Mouse (Mus musculus) urinary bladder, postnatal 4 days (tissue): ENCODE measurements at regions not wholly inside any gene's neighbourhood (a gene's known extent, or its start where the extent isn't known, plus 50 kb on each side); places are given as distances from the start of the nearest gene placed in this dataset.

Experiments
- DNase-seq, 2 experiments: peaks; one replicate each; pipeline ENCODE4 v3.0.0; 2021 to 2022; ENCODE audit warnings: low spot score in 2 of 2

GRCm38 (mm10) chr15:67743332-67743731 is 1242.6 kb upstream of the Lrrc6 start:
- DNase-seq: no peak

DNA sequence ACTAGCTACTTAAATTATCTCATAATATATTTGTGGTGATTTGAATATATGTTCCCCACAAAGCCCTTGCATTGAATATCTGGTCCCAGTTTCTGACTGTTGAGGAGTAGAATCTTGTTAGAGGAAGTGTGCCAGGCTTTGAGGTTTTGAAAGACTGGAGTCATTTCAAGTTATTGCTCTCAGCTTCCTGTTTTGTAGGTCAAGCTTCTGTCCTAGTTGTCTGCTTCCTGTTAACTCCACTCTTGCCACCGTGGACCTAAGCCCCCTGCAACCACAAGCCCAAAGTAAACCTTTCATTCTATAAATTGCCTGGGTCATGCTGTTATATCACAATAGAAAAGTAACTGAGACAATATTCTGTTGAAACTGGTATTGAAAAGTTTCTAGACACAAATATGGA is 1232.3 kb upstream of the Lrrc6 start:
- DNase-seq: no peak

GRCm38 (mm10) chr15:67729492-67729891 is 1228.8 kb upstream of the Lrrc6 start:
- no peak for DNase-seq

- DNase-seq: no peak
These were observed 1224.5 kb upstream of the Lrrc6 start for GRCm38 (mm10) chr15:67725239-67725638.

DNA sequence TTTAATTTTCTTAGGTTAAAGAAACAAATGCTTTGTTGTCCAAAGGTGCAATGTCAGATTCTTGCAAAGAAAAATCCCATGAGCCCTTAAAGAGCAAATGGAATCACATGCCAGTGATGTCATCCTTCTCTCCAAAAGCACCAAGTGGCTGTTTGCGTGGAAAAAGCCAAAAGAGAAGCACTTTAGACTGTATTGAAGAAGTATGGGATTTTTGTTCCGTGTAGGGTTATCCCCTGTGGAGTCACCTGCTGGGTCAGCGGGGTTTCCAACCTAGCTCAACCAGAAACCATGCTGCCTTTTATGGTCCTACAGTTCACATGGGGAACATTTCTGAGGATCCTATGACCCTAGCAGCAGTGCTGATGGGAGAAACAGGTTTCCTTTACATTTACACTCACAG is 1213.5 kb upstream of the Lrrc6 start:
- DNase-seq: no peak

GRCm38 (mm10) chr15:67686140-67686539 is 1185.4 kb upstream of the Lrrc6 start:
- DNase-seq: no peak

DNA sequence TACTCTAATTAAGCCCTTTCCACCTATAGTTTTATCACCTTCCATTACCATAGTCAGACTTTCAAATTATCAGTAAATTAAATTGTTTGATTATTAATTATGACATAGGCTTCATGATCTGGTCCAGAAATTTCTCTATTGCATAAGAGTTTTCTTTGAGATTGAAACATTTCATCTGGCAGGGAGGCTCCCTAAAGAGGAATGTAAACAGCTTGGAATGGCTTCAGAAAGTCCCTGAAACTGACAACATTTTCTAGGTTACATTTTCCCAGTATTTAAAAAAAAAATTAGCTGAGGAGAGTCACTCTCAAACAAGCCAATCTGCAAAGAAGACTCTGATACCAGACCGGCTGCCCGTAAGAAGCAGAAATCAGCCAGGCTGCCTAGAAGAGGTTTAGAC is 1172.6 kb upstream of the Lrrc6 start:
- DNase-seq: no peak

DNA sequence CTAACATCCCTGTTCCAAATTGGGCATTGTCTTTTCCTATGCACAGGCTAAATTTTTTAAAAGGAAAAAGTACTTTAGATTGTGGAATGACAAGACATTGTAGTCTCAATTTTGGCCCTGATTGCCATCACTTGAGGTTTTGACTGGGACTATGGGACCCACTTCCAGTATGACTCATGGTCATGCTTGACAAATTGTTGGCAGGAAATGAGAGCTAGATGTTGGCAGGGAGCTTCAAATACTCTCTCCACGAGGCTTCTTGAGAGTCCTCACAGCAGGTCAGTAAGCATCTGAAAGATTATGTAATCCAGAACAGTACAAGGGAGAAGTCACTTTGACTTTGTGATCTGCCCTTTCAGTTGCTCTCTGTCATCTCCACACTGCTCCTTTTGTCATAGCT is 1135.4 kb upstream of the Lrrc6 start:
- DNase-seq: no peak

GRCm38 (mm10) chr15:67626704-67627287 is 1126.1 kb upstream of the Lrrc6 start:
- DNase-seq: no peak

- DNase-seq: no peak
These were observed 1111.2 kb upstream of the Lrrc6 start for GRCm38 (mm10) chr15:67611896-67612295.

DNA sequence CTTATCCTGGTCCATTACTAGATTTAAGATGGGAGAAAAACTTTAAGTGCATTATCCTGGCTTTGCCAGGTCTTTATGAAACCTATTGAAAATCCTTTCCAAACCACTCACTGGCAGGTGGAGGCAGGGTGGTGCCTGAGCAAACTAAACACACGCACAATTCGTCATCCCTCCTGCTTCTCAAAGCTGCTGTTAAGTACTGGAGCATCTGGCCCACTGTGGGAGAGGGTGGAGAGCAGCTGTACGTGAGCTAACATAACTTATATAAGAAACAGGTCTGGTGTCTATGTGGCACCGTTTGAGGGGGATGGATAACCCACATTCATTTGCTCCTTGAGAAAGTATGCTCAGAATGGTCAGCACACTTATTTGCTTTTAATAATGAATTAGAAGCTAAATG is 1097.7 kb upstream of the Lrrc6 start:
- no peak for DNase-seq

- DNase-seq: no peak
These were observed 1075.9 kb upstream of the Lrrc6 start for GRCm38 (mm10) chr15:67576581-67576980.

DNA sequence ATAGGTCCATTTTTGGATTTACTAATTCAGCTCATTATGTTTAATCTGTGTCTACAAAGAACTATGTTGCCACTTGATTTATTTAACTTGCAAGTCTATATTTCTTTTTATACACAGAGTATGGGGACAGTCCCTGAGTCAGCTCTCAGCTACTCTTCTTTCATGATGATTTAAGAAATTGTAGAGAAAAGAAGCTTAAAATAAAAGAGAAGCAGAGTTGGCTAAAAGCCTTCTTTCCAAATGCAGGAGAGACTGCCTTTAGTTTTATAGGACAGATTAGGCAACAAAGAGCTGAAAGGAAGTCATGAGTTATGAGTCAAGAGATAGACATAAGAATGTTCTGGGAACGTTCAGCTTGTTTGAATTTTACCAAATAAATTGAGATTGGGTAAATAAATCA is 1070.9 kb upstream of the Lrrc6 start:
- DNase-seq: no peak

GRCm38 (mm10) chr15:67557304-67557703 is 1056.6 kb upstream of the Lrrc6 start:
- DNase-seq: no peak

DNA sequence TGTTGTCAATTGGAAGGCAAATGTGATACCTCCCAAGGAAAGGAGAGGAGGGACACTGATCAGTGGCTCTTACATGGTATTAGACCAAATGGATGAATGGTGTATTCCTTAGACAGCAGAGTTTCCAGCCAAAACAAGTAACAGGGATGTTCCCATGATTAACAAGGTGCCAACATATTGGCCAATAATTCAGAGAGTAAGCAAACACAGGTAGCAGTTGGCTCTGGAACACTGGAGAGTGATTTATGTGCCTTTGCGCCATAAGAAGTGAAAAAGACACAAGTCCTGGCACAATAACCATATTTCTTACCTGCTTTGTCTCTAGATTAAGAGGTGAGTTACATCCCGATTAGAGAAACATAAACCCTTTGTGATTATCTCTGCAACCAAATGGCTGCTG is 1051.2 kb upstream of the Lrrc6 start:
- DNase-seq: no peak

GRCm38 (mm10) chr15:67546896-67547400 is 1046.2 kb upstream of the Lrrc6 start:
- DNase-seq: no peak

GRCm38 (mm10) chr15:67545745-67546144 is 1045.0 kb upstream of the Lrrc6 start:
- DNase-seq: no peak

- DNase-seq: no peak
These were observed 1013.0 kb upstream of the Lrrc6 start for GRCm38 (mm10) chr15:67513722-67514121.

- DNase-seq: no peak
These were observed 994.4 kb upstream of the Lrrc6 start for GRCm38 (mm10) chr15:67495001-67495658.

DNA sequence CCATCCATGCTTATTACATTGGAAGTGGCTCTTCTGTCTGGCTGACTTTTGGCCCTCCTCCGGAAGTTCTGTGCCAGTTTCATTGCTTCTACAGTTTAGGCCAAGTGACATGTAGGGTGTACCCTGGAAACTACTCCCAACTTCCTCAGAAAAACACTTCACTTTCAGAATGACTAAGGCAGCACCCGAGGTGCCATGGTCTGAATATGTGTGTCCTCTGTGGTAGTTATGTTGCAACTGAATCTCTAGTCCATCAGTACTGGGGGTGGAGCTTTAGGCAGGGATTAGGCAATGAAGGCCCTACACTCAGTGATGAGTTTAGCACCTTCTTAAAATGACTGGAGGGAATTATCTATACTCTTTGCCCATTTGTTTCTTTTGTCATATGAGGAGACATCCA is 981.0 kb upstream of the Lrrc6 start:
- DNase-seq: no peak

GRCm38 (mm10) chr15:67474325-67474724 is 973.6 kb upstream of the Lrrc6 start:
- no peak for DNase-seq

- no peak for DNase-seq
These were observed 972.3 kb upstream of the Lrrc6 start for GRCm38 (mm10) chr15:67472979-67473378.

DNA sequence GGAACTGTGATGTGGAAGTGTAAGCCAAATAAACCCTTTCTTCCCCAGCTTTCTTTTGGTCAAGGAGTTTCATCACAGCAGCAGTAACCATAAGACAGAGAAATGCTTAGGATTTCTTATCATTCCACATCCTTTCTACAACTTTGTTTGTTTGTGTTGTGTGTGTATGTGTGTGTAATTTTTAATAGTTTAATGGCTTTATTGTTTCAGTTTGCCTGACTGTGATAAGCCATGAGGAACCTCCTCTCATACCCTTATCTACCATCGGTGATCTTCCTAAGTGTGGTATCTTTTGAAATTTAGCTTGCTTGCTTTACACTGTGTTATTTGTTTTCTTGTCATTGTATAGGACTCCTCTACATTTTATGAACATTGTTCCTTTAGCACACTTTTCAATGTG is 970.6 kb upstream of the Lrrc6 start:
- no peak for DNase-seq

- DNase-seq: no peak
These were observed 969.3 kb upstream of the Lrrc6 start for GRCm38 (mm10) chr15:67470036-67470435.
